In genomic region chr5:41048515-41048914, GRCm38 (mm10) we compare ENCODE assay signal across 17 mouse cellular contexts.
DNase-seq lines count a peak whose midpoint lies in the region; ATAC-seq and TF ChIP-seq lines count a peak whose summit lies in the region.
"Had no signal": no experiment of that assay in that cellular context is flagged by ENCODE, and none has a peak within 500 bp of the region (broad histone marks: within the 10 kb centered on the region; RNA-seq: fewer than 3 reads in every experiment).

No protein-coding gene starts in this region.

- no peak overlapping the region for H3K4me3 ChIP-seq in forebrain, embryonic 14.5 days (ENCODE audit: low read depth, low read length)
- H3K4me3 ChIP-seq in forebrain, embryonic 11.5 days (ENCODE audit: low read depth, low read length), result no peak overlapping the region
- H3K4me3 ChIP-seq in kidney, postnatal 0 days (replicated peaks; ENCODE audit: low read depth, low read length), result no peak overlapping the region
- no peak overlapping the region for H3K4me3 ChIP-seq in kidney, adult 2 months (ENCODE audit: insufficient read depth, low read depth, low read length)
- H3K4me3 ChIP-seq: heart, embryonic 15.5 days; liver, embryonic 13.5 days had no signal

- H3K4me2 ChIP-seq in forebrain, embryonic 14.5 days (ENCODE audit: low read length), result no peak overlapping the region
- no peak overlapping the region for H3K4me2 ChIP-seq in forebrain, embryonic 11.5 days (ENCODE audit: low read depth, low read length, severe bottlenecking)
- no peak overlapping the region for H3K4me2 ChIP-seq in kidney, postnatal 0 days (ENCODE audit: low read length)
- H3K4me2 ChIP-seq: heart, embryonic 15.5 days; liver, embryonic 13.5 days had no signal

- no peak overlapping the region for H3K27ac ChIP-seq in forebrain, embryonic 14.5 days (ENCODE audit: low read depth, low read length)
- H3K27ac ChIP-seq in forebrain, embryonic 11.5 days (ENCODE audit: low read depth, low read length), result no peak overlapping the region
- no peak overlapping the region for H3K27ac ChIP-seq in kidney, postnatal 0 days
- no peak overlapping the region for H3K27ac ChIP-seq in kidney, adult 2 months (ENCODE audit: insufficient read depth, low read depth, low read length)
- H3K27ac ChIP-seq: heart, embryonic 15.5 days; liver, embryonic 13.5 days had no signal

- H3K9ac ChIP-seq in forebrain, embryonic 14.5 days (ENCODE audit: low read length), result no peak overlapping the region
- H3K9ac ChIP-seq in forebrain, embryonic 11.5 days (ENCODE audit: low read length), result no peak overlapping the region
- H3K9ac ChIP-seq in kidney, postnatal 0 days (ENCODE audit: low read depth, low read length), result no peak overlapping the region
- H3K9ac ChIP-seq: heart, embryonic 15.5 days; liver, embryonic 13.5 days had no signal

- ATAC-seq in forebrain, embryonic 14.5 days, result no peak
- ATAC-seq in forebrain, embryonic 11.5 days (replicated peaks; ENCODE audit: low FRiP score), result no peak
- peak; percentile 52; the same call in 1 of the 2 replicates for ATAC-seq in kidney, postnatal 0 days (replicated peaks; ENCODE audit: low FRiP score, low read depth)
- ATAC-seq in erythroblast, adult 5-6 weeks (replicated peaks; ENCODE audit: low FRiP score, poor library complexity, severe bottlenecking), result no peak
- ATAC-seq: forebrain, embryonic 16.5 days had no signal

- H3K9me3 ChIP-seq in forebrain, embryonic 14.5 days (replicated peaks; ENCODE audit: control insufficient read depth, low read length), result no peaks in the 10 kb centered on the region
- H3K9me3 ChIP-seq in forebrain, embryonic 11.5 days (ENCODE audit: control insufficient read depth, low read length), result no peaks in the 10 kb centered on the region
- no peaks in the 10 kb centered on the region for H3K9me3 ChIP-seq in kidney, postnatal 0 days (replicated peaks; ENCODE audit: low read length)
- H3K9me3 ChIP-seq: G1E; heart, embryonic 15.5 days; liver, embryonic 13.5 days had no signal

- TF ChIP-seq CTCF in kidney, postnatal 0 days (IDR thresholded peaks at IDR 0.05; ENCODE audit: low read depth), result no peak
- no peak for TF ChIP-seq CTCF in kidney, adult 2 months (conservative IDR thresholded peaks at IDR 0.05; ENCODE audit: insufficient read depth, insufficient read length, low read depth, low read length)

- H3K27me3 ChIP-seq in forebrain, embryonic 14.5 days (replicated peaks; ENCODE audit: control insufficient read depth, insufficient read depth, low read length), result no peaks in the 10 kb centered on the region
- H3K27me3 ChIP-seq in forebrain, embryonic 11.5 days (ENCODE audit: control insufficient read depth, insufficient read depth, low read length), result no peaks in the 10 kb centered on the region
- no peaks in the 10 kb centered on the region for H3K27me3 ChIP-seq in kidney, postnatal 0 days (ENCODE audit: insufficient read depth, low read length)
- H3K27me3 ChIP-seq in kidney, adult 2 months (replicated peaks; ENCODE audit: control insufficient read depth, insufficient read depth, low read length), result no peaks in the 10 kb centered on the region
- H3K27me3 ChIP-seq: liver, embryonic 13.5 days had no signal

- H3K36me3 ChIP-seq in forebrain, embryonic 14.5 days (ENCODE audit: control insufficient read depth, insufficient read depth, low read length), result no peaks in the 10 kb centered on the region
- no peaks in the 10 kb centered on the region for H3K36me3 ChIP-seq in forebrain, embryonic 11.5 days (ENCODE audit: control insufficient read depth, insufficient read depth, low read length)
- H3K36me3 ChIP-seq in kidney, postnatal 0 days (ENCODE audit: insufficient read depth, low read length), result no peaks in the 10 kb centered on the region
- no peaks in the 10 kb centered on the region for H3K36me3 ChIP-seq in kidney, adult 2 months (ENCODE audit: control insufficient read depth, insufficient read depth, low read length)
- H3K36me3 ChIP-seq: G1E; heart, embryonic 15.5 days; liver, embryonic 13.5 days had no signal

- no peak for TF ChIP-seq POLR2A in kidney, adult 2 months (IDR thresholded peaks at IDR 0.05; ENCODE audit: low read depth, low read length)

- DNase-seq in forebrain, embryonic 14.5 days (ENCODE audit: low spot score), result peak; percentile 3
- DNase-seq in forebrain, embryonic 11.5 days (ENCODE audit: low spot score), result no peak
- DNase-seq in kidney, postnatal 0 days (ENCODE audit: low spot score), result peak; percentile 9
- DNase-seq in kidney, adult 2 months, result no peak
- DNase-seq in fibroblast of lung, adult 2 months (ENCODE audit: low read depth), result peak; percentile 16
- peak; percentile 33 for DNase-seq in retina, embryonic 14.5 days (ENCODE audit: low spot score)
- DNase-seq in thymus, postnatal 0 days (ENCODE audit: low spot score), result no peak
- DNase-seq: cerebellum, adult 9-10 months; gastrocnemius, postnatal 25 days; kidney, adult 18-20 months; liver, embryonic 13.5 days; spleen, adult 18-20 months; thymus, adult 18-20 months had no signal

- WGBS in forebrain, embryonic 14.5 days, result 24% methylated on average over 1 of the region's 1 CpGs
- WGBS in forebrain, embryonic 11.5 days, result 16% methylated on average over 1 of the region's 1 CpGs
- WGBS in kidney, postnatal 0 days, result 4% methylated on average over 1 of the region's 1 CpGs
- WGBS in kidney, adult 2 months, result 14% methylated on average over 1 of the region's 1 CpGs

- no peaks in the 10 kb centered on the region for H3K4me1 ChIP-seq in forebrain, embryonic 14.5 days (ENCODE audit: control insufficient read depth, insufficient read depth, low read length)
- H3K4me1 ChIP-seq in forebrain, embryonic 11.5 days (replicated peaks; ENCODE audit: control insufficient read depth, insufficient read depth, low read length), result no peaks in the 10 kb centered on the region
- no peaks in the 10 kb centered on the region for H3K4me1 ChIP-seq in kidney, postnatal 0 days (replicated peaks; ENCODE audit: insufficient read depth, low read length)
- H3K4me1 ChIP-seq in kidney, adult 2 months (ENCODE audit: control insufficient read depth, insufficient read depth, low read length), result no peaks in the 10 kb centered on the region
- H3K4me1 ChIP-seq: heart, embryonic 15.5 days; liver, embryonic 13.5 days had no signal

Comparison
In these comparisons a context has a peak if more than half of its experiments do, and no peak if none do; other contexts are left out.
1. DNase-seq: peak in forebrain, embryonic 14.5 days (single experiment), kidney, postnatal 0 days (single experiment), fibroblast of lung, adult 2 months (single experiment) and retina, embryonic 14.5 days (single experiment); none in forebrain, embryonic 11.5 days (single experiment), kidney, adult 2 months (single experiment) and thymus, postnatal 0 days (single experiment).